Mouse (Mus musculus) testis, adult 2 months (tissue): Measurements from ENCODE around the gene Olfm2. TPM values are rescaled to one million over a fixed set of nuclear protein-coding genes. Genes with fewer than 3 reads are reported as not detected.
A peak's percentile ranks its signal among the peaks of the same experiment; 100 is the strongest.
"Not testable (repeated sequence)": the region's sequence is repeated elsewhere in the genome, so short reads cannot be mapped to it uniquely, and the experiment has no call there.

Source experiments
- H3K27ac ChIP-seq: fragments of 200-500 bp; 2 replicates; pipeline ENCODE4 v1.5.1; 2012; ENCODE audit warnings: low read depth, low read length; ENCODE audit not compliant: control insufficient read depth, insufficient read depth
- H3K27me3 ChIP-seq: fragments of 200-500 bp; 2 replicates; pipeline ENCODE4 v1.6.1; 2012; ENCODE audit warnings: mild to moderate bottlenecking, low read length, moderate library complexity; ENCODE audit not compliant: control insufficient read depth, insufficient read depth
- H3K36me3 ChIP-seq: fragments of 200-500 bp; 2 replicates; pipeline ENCODE4 v1.6.1; 2012; ENCODE audit warnings: mild to moderate bottlenecking, low read length; ENCODE audit not compliant: control insufficient read depth, insufficient read depth
- H3K4me1 ChIP-seq: fragments of 200-500 bp; 2 replicates; pipeline ENCODE4 v1.6.1; 2012; ENCODE audit warnings: low read length; ENCODE audit not compliant: control insufficient read depth, insufficient read depth
- H3K4me3 ChIP-seq: fragments of 200-500 bp; 2 replicates; pipeline ENCODE4 v1.5.1; 2012; ENCODE audit warnings: low read depth, mild to moderate bottlenecking, low read length, moderate library complexity, mixed read lengths; ENCODE audit not compliant: control insufficient read depth
- CTCF ChIP-seq: fragments of 200-500 bp; IDR thresholded peaks from 2 replicates; pipeline ENCODE4 v1.5.1; 2012; ENCODE audit warnings: low read depth, mild to moderate bottlenecking, inconsistent platforms, low read length, moderate library complexity; ENCODE audit not compliant: control insufficient read depth, insufficient read depth, insufficient replicate concordance
- POLR2A ChIP-seq: fragments of 200-500 bp; IDR thresholded peaks from 2 replicates; pipeline ENCODE4 v1.6.1; 2012; ENCODE audit warnings: low read depth, mild to moderate bottlenecking, inconsistent platforms, low read length, moderate library complexity; ENCODE audit not compliant: control insufficient read depth
- polyA plus RNA-seq: library from polyadenylated mRNA; depleted of rRNA; stranded (reverse); fragments of >200 nt; gene quantifications from 2 replicates; pipeline ENCODE4 v1.2.3, GENCODE M21; 2012

The Olfm2 gene
- polyA plus RNA-seq, 1 experiment, result 3.2 TPM

- Histone ChIP-seq H3K27ac (no peak overlapping the region), H3K36me3 (no peaks in the 10 kb centered on the region), H3K27me3 (no peaks in the 10 kb centered on the region), H3K4me3 (no peak overlapping the region), H3K4me1 (peaks cover 7% of the 10 kb centered on the region)
- TF ChIP-seq POLR2A (no peak), CTCF (no peak)
Observed at GRCm38 (mm10) chr9:20696107-20696712, 49.9 kb downstream of the Olfm2 start.

- TF ChIP-seq CTCF (no peak), POLR2A (no peak)
- H3K36me3 ChIP-seq, result no peaks in the 10 kb centered on the region
- no peak overlapping the region for H3K27ac ChIP-seq
- H3K4me1 ChIP-seq, result peaks cover 7% of the 10 kb centered on the region
- H3K4me3 ChIP-seq, result peak overlapping the region; percentile 25
- H3K27me3 ChIP-seq, result no peaks in the 10 kb centered on the region
Observed at GRCm38 (mm10) chr9:20694721-20695235, 51.4 kb downstream of the Olfm2 start.

GRCm38 (mm10) chr9:20692863-20693262 is 53.3 kb downstream of the Olfm2 start:
- Histone ChIP-seq H3K4me3 (no peak overlapping the region), H3K4me1 (peaks cover 7% of the 10 kb centered on the region), H3K27ac (no peak overlapping the region), H3K36me3 (no peaks in the 10 kb centered on the region), H3K27me3 (no peaks in the 10 kb centered on the region)
- no peak for TF ChIP-seq POLR2A
- TF ChIP-seq CTCF, result no peak

- H3K4me1 ChIP-seq, H3K27me3 ChIP-seq, H3K27ac ChIP-seq, H3K4me3 ChIP-seq, H3K36me3 ChIP-seq: not testable (repeated sequence)
Observed at GRCm38 (mm10) chr9:20690449-20690848, 55.7 kb downstream of the Olfm2 start.

GRCm38 (mm10) chr9:20689913-20690312 is 56.2 kb downstream of the Olfm2 start:
- TF ChIP-seq POLR2A (no peak), CTCF (no peak)
- no peaks in the 10 kb centered on the region for H3K36me3 ChIP-seq
- no peak overlapping the region for H3K4me3 ChIP-seq
- H3K4me1 ChIP-seq, result peaks cover 5% of the 10 kb centered on the region
- no peaks in the 10 kb centered on the region for H3K27me3 ChIP-seq
- H3K27ac ChIP-seq, result no peak overlapping the region

- no peaks in the 10 kb centered on the region for H3K27me3 ChIP-seq
- H3K36me3 ChIP-seq, result no peaks in the 10 kb centered on the region
- H3K4me3 ChIP-seq, result no peak overlapping the region
- no peak for TF ChIP-seq CTCF
- TF ChIP-seq POLR2A, result no peak
- no peak overlapping the region for H3K27ac ChIP-seq
- H3K4me1 ChIP-seq, result no peaks in the 10 kb centered on the region
Observed at GRCm38 (mm10) chr9:20689403-20689802, 56.7 kb downstream of the Olfm2 start.

- TF ChIP-seq CTCF (no peak), POLR2A (no peak)
- H3K36me3 ChIP-seq, result no peaks in the 10 kb centered on the region
- no peak overlapping the region for H3K4me3 ChIP-seq
- no peaks in the 10 kb centered on the region for H3K27me3 ChIP-seq
- no peak overlapping the region for H3K27ac ChIP-seq
- no peaks in the 10 kb centered on the region for H3K4me1 ChIP-seq
Observed at GRCm38 (mm10) chr9:20685081-20685861, 60.9 kb downstream of the Olfm2 start.
